Mouse (Mus musculus): ENCODE measurements around the gene Gm49387.

Gm49387 gene

GRCm38 (mm10) chr14:31519165-31519564 is 121.5 kb downstream of the Gm49387 start:
- peak in 1 of 2 experiments; percentile 18 for DNase-seq

GRCm38 (mm10) chr14:31515895-31516294 is 124.8 kb downstream of the Gm49387 start:
- DNase-seq = no peak

GRCm38 (mm10) chr14:31510322-31510721 is 130.4 kb downstream of the Gm49387 start:
- DNase-seq = no peak

GRCm38 (mm10) chr14:31509911-31510310 is 130.8 kb downstream of the Gm49387 start:
- DNase-seq = peak; percentile 72 to 73

- peak; percentile 71 to 83 for DNase-seq
Observed at GRCm38 (mm10) chr14:31506456-31506855, 134.2 kb downstream of the Gm49387 start.

GRCm38 (mm10) chr14:31503406-31503805 is 137.3 kb downstream of the Gm49387 start:
- no peak for DNase-seq
